Mouse (Mus musculus) kidney, adult 8-10 months (tissue): ENCODE results near the gene C77080.

Source experiments
- DNase-seq, 2 experiments: peaks; one replicate each; pipeline ENCODE4 v3.0.0; 2022

Gene C77080

GRCm38 (mm10) chr4:129236236-129236813 is 24.9 kb downstream of the C77080 start:
- DNase-seq: no peak

- no peak for DNase-seq
Observed at GRCm38 (mm10) chr4:129235147-129235546, 26.1 kb downstream of the C77080 start.

- DNase-seq: peak in 1 of 2 experiments; percentile 68
Observed at GRCm38 (mm10) chr4:129234488-129234887, 26.7 kb downstream of the C77080 start.

GRCm38 (mm10) chr4:129232561-129233360 is 28.4 kb downstream of the C77080 start:
- DNase-seq: no peak

DNA sequence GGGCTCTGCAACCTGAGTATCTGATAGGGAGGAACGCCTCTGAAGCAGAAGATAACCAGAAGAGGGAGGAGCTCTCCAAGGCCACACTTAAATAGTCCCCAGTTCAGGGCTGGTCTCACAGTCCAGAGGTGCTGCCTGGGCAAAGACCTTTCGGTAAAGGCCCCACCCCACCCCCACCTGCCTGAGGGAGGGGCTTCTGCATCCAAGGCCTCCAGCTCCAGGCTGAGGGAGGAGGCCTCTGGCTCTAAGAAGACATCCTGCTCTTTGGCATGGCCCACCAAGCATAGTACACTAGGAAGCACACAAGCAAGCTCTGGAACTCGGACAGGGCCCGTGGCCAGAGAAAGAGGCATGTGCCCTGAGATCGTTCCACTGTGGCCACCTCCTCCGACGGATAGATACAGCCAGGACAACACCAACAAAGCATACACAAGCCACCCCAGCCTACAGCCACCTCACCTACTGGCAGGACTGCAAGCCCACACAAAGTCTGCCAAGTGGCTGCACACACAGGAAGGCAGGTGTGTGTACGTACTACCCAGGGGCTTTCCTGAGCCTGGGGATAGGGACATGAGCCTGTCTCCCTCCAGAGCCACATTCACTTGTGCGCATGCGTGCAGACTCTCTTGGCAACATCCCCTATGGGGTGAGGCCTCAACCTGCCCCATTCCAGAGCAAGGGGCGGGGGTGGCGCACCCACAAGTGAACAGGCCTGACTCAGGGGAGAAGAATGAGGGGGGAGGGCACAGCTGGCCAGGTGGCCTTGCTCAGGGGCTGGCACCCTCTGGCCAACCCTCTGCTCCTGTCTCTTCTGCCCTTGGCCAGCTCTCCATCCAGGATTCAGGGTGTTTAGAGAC is 29.4 kb downstream of the C77080 start:
- DNase-seq: peak; percentile 62 to 77

DNA sequence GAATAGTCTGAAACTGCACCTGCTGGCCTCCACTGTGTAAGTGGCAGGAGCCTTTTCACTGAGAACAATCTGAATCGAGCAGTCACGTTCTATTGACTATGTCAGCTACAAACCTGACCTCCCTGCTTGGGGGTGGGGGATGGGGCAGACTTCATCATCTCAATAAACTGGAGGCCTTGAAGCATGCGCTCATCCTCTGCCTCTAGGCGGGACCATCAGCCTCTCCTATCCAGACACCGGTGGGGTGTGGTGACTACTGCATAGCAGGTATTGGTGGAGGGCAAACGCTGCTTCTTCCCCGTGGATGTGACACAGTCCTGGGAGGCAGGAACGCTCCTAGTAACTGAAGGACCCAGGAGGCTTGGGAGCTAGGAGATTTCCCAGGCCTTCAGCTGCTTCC is 30.3 kb downstream of the C77080 start:
- DNase-seq: no peak

DNA sequence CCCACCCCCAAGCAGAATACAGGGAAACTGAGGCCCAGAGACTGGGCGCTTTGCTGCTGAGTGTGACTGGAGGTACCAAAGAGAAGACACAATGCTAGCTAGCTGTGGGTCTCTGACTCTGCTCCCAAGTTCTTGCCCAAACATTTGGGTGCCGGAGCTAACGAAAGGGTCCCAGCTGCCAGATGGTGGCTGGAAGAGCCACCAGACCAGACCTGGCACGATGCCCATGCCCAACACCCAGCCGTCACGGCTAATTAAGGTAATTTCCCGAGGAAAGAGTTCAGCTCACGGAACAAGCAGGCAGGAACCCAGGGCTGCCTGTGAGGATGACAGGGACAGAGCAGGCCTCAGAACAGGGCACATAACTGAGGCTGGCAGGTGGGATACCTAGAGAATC is 33.2 kb downstream of the C77080 start:
- DNase-seq: no peak

- no peak for DNase-seq
Observed at GRCm38 (mm10) chr4:129227170-129227984, 33.8 kb downstream of the C77080 start.

DNA sequence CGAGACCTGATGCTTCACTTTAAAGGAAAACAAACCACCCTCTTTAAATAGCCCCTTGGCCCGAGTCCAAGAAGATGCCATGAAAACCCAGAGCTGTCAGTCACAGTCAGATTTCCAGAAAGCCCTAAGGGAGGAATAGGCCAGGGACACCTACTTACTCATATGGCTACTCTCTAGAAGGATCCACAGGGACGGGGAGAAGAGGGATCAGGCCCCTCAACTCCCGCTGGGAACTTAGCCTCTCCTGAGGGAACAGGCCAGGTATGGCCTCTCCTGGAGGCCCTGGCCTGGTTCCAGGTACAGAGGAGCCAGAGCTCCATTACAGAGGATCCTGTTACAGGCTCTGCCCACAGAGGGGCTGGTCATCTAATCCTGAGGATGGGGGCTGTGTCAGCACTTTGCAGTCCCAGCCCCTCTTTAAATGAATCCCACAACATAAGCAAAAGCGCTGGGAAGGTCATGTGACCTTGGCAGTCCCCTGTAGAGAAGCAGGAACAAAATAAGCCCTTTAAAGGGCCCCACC is 34.7 kb downstream of the C77080 start:
- DNase-seq: peak in 1 of 2 experiments; percentile 56

- no peak for DNase-seq
Observed at GRCm38 (mm10) chr4:129225315-129225714, 35.9 kb downstream of the C77080 start.

DNA sequence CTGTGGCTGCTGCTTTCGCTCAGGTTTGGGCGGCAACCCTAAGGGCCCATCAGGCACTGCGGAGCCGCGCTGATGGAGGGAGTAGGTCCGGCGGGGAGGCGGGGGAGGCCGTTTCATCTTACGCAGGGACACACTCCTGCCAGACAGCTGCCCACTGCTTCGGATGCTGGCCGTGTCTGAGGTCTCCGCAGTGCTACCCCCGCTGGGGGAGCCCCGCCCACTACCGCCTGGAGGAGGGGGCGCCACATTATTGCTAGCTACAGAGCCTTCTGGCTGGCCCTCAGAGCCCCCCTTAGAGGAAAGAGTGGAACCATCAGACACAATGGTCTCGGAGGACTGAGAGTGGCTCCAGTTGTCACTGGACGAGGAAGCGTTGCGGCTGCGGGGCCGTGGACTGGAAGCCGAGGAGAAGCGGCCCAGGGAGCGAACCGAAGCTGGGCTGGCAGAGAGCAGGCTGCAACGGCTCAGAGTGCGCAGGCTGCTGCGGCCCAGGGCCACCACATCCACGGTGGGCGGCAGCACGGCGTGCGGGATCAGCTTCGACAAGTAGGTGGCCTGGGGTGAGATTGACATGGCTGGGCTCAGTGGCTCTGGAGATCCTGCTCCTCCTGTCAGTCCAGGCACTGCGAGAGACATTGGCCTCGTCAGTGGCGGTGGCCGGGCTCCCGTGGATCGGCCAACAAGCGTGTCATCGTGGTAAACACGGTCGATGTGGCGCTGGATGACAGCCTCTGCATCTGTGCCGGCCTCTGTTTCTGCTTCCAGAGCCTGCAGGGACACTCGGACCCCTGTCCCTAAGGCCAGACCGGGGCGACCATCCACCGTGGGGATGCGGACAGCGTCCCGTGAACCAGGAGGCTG is 37.6 kb downstream of the C77080 start:
- DNase-seq: no peak

- no peak for DNase-seq
Observed at GRCm38 (mm10) chr4:129222019-129222925, 38.9 kb downstream of the C77080 start.

GRCm38 (mm10) chr4:129221097-129222010 is 39.9 kb downstream of the C77080 start:
- DNase-seq: no peak

- no peak for DNase-seq
Observed at GRCm38 (mm10) chr4:129220376-129221089, 40.7 kb downstream of the C77080 start.

DNA sequence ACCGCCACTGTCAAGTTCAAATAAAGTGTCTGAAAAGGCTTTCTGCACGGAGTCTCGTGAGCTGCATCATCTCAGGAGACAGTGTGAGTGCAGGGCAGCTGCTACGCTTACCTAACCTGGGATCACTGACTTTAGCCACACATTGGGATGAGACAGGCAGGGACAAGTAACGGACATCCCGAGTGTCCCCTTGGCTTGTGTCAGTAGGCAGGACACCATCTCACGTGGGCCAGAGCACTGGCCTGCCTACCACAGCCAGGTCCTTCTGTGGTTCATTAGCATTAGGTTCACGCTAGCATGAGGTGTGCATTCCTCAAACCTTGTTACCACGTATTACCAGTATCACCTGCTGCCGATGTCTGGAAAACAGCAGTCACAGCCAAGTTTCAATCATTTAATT is 42.0 kb downstream of the C77080 start:
- no peak for DNase-seq

GRCm38 (mm10) chr4:129218569-129219175 is 42.5 kb downstream of the C77080 start:
- no peak for DNase-seq

- DNase-seq: peak in 1 of 2 experiments; percentile 48
Observed at GRCm38 (mm10) chr4:129212486-129212885, 48.7 kb downstream of the C77080 start.

GRCm38 (mm10) chr4:129211461-129211860 is 49.7 kb downstream of the C77080 start:
- no peak for DNase-seq
